Mouse (Mus musculus) layer of hippocampus, adult 8-10 months (tissue): ENCODE results near the gene Pum1. TPM values are rescaled to one million over a fixed set of nuclear protein-coding genes. Genes with fewer than 3 reads are reported as not detected.
"Not testable (repeated sequence)": the region's sequence is repeated elsewhere in the genome, so short reads cannot be mapped to it uniquely, and the experiment has no call there.

ENCODE experiments used
- DNase-seq, 2 experiments: peaks; one replicate each; pipeline ENCODE4 v3.0.0; 2022; ENCODE audit warnings: low spot score in 2 of 2
- total RNA-seq, 4 experiments: library from RNA; stranded (reverse); gene quantifications; 2 replicates each; pipeline ENCODE4 v1.2.4; 2022

The Pum1 gene
- total RNA-seq = 100 to 1,000 TPM; 106 to 122 (median 113) TPM

DNA sequence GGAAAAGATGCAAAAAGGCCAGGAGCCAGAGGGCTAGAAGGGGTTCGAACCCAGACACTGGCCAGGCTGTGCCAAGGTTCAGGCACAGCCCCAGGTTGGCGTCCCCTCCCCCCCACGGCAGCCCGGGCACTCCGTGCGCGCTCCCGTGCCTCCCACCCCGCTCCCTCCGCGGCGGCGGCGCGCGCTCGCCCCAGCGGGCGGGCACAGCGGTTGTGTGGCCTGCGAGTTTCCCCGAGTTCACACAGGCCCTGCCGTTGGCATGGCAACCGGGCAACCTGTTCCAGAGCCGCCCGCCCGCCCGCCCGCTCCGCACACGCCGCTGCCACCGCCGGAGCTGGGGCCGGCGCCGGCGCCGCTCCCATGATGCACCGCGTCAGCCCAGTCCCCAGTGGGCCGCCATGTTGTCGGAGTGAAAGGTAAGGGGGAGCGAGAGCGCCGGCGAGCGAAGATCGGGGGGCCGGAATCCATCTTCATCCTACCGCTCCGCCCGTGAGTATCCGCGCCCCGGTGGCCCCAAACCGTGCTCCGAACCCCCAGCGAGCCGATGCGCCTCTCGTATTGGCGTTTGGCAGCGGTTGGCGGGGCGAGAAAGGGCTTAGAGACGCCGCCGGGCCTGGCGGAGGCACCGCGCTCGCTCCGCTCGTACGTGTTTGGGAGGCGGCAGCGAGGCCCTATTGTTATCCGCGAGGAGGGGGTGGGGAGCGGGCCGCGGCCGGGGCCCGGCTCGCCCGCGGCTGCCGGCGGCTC lies at the start of gene Pum1:
Pum1 (plus strand) TSS at position 343 of the 747 bp plus-strand sequence.
- DNase-seq = peak; percentile 79 to 87

DNA sequence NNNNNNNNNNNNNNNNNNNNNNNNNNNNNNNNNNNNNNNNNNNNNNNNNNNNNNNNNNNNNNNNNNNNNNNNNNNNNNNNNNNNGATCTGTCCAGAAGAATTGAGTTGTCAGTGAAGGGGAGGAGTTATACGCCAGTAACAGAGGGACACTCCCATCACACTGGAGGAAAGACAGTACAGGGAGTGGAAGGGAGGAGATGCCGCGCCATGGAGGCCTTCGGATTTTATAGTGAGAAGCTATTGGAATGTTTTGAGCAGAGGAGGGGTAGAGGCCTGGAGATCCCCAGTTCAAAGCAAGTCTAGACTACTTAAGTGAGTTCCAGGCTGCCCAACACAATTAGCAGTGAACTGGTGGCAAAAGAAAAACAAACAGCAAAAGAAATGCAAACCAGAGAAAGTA lies 33.7 kb upstream of the Pum1 start:
- peak in 1 of 2 experiments; percentile 7 for DNase-seq

DNA sequence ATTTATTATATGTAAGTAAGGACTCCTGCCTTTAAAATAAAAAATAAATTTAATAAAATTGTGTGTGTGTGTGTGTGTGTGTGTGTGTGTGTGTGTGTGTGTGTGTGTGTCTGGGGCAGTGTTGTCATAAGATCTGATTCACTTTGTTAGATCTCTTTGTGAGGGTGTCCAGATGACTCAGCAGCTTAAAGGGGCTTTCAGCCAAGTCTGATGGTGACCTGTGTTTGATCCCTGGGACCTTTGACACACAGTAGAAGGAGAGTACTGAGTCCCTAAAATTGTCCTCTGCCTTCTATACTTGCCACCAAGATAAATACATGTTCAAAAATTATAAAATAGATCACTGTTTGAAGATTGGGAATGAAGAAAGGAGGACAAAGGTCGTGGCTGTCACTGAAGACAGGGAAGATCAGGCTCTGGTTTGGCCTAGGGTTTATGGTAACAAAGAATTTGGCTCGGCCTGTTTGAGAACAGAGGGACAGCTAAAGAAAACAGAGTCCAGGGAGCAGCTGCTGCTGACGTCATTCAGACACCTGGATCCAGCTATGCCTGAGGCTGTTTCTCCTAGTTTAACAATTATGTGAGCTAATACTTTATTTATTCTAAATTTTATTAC lies 32.8 kb upstream of the Pum1 start:
- DNase-seq = no peak

- not testable (repeated sequence) for DNase-seq
Measured at GRCm38 (mm10) chr4:130635076-130635475, 28.0 kb upstream of the Pum1 start.

GRCm38 (mm10) chr4:130636761-130637160 lies 26.4 kb upstream of the Pum1 start:
- DNase-seq = no peak

- DNase-seq = no peak
Measured at GRCm38 (mm10) chr4:130637488-130638422, 25.4 kb upstream of the Pum1 start.

DNA sequence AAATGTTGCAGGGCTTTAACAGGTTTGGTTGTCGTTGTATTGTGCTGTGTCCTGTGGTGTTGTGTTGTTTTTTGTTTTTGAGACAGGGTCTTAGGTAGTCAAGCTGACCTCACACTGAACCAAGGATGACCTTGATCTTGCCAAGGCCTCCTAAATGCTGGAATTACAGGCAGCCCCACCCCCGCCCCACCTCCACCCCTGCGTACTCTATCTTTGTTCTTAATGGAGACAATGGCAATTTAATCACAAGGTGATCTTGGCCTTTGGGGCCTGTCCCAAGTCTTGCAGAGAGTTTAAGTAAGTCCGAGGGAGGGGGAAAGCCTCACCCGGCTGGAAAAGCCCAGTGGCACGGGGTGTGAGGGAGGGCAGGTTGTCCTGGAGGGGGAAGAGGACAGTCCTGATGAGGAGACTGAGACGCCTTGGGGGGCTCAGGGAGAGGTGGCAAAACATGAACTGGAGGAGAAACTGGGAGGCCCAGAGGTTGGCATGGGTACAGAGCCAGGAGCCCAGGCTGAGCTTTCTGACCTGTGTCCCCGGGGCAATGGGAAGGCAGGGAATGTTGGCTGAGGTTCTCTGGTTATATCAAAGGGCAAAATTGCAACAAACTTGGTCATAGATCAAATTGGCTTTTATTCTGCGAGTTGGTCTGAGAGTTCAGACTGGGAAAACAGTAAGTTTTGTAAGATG lies 22.9 kb upstream of the Pum1 start:
- DNase-seq = no peak

DNA sequence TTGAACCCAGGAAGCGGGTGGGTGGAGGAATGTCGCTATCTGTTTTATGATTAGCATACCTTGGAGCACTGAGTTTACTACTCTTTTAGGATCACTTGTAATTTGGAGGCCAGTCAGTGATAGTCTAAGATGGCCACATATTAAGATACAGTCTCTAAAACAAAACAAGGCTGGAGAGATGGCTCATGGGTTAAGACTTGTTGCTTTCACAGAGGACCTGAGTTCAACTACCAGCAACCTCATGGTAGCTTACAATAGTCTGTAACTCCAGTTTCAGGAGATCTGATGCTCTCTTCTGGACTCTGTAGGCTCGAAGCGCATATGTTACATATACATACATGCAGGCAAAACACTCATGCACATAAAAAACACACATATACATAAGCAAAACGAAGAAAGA lies 20.7 kb upstream of the Pum1 start:
- DNase-seq = no peak

- no peak for DNase-seq
Measured at GRCm38 (mm10) chr4:130645426-130645825, 17.7 kb upstream of the Pum1 start.

DNA sequence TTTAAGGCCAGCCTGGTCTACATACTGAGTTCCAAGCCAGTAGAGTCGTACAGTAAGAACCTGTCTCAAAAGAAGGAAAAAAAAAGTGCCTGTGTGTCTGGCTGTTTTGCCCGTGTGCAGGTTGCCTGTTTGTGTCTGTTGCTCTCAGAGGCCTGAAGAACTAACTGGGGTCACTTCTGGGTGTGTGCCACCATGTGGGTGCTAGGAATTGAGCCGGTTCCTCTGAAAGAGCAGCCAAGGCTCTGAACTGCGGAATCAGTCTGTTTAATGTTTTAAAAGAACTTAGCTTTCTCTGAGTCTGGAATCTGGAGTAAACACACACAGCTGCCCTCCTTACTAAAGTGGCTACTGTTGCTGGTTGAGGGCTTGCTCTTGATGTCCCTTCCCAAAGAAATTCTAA lies 11.8 kb upstream of the Pum1 start:
- no peak for DNase-seq

DNA sequence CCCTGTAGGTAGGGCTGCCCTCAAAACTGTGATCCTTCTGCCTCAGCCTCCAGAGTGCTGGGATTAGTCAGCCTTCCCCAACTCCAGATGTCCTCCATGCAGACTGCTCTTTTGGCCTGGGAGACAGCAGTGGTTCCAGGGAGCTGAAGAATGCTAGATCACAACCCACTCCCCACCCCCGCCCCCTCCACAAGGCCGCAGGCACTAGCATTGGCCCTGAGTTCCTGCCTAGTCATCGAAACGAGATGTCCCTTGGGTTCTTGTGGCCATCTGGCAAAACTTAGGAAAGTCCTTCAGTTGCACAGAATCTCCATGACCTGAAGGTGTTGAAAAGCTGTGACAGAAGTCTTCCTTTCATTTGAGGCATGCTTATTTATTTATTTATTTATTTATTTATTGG lies 10.6 kb upstream of the Pum1 start:
- DNase-seq = no peak

GRCm38 (mm10) chr4:130657820-130658565 lies 5.1 kb upstream of the Pum1 start:
- no peak for DNase-seq

DNA sequence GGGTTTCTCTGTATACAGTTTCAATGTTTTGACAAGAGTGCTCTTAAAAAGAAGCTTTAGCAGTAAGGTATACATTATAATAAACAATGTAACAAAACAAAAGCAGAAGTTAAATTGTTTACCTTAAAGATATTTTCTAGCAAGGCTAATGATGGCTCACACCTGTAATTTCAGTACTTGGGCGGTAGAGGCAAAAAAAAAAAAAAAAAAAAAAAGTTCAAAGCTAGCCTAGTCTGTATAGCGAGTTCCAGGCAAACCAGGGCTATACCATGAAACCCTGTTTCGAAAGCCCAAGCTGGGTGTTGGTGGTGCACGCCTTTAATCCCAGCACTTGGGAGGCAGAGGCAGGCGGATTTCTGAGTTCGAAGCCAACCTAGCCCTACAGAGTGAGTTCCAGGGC lies 3.7 kb upstream of the Pum1 start:
- no peak for DNase-seq

DNA sequence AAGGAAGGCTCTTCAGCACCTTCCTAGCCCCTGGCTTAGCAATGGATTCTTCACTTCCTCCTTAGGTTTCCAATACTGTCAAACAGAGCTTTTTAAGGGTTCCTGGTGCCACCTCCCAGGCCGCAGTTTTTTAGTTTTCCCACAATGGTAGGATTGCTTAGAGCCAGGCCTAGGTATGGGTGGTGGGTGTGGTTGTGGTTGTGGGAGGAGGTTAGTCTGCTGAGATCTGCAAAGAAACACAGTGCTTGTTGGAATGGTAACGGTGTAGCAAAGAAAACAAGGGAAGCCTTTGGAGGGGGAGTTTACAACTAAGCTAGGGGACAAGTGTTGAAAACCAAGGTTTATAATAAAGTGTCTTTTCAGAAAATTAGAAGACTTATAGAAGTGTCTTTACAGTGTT lies 3.0 kb upstream of the Pum1 start:
- DNase-seq = no peak

- DNase-seq = no peak
Measured at GRCm38 (mm10) chr4:130661151-130661550, 2.0 kb upstream of the Pum1 start.

DNA sequence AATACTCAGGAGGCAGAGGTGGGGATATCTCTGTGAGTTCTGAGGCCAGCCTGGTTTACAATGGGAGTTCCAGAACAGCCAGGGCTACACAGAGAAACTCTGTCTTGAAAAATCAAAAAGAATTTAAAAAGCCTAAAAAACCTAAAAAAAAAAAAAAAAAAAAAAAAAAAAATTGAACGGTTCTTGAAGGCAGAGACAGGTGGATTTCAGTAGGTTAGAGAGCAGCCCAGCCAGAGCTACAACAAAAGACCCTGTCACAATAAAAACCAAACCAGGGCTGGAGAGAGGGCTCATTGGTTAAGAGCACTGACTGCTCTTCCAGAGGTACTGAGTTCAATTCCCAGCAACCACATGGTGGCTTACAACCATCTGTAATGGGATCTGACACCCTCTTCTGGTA lies 816 bp upstream of the Pum1 start:
- DNase-seq = not testable (repeated sequence)

DNA sequence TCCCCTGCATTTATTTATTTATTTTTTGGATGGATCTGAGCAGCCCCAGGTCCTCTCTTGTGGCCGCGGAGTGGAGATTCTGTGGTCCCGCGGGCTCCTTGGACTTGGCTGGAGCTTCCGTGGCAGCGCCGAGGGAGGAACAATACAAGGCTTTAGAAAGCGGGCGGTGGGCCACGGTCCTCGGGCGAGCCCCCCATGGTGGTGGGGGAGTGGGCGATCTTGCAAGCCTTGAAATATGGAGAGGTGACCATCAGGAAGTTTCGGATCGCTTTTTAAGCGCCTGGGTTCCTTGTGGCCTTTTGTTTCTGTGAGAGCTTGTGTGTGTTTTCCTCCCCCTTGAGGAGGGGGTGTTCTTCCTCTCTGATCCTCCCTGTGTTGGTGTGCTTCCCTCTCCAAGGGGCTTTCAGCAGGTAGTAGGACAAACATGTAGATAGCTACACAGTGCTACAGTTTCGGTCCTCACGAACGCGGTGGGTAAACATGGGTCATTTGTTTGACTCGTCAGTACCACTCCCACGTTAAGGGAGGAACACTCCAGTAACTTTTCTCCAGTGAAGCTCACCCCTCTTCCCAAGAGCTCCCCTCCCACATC lies 785 bp downstream of the Pum1 start:
- peak; percentile 18 to 19 for DNase-seq

GRCm38 (mm10) chr4:130664414-130665029 lies 1.4 kb downstream of the Pum1 start:
- DNase-seq = no peak

DNA sequence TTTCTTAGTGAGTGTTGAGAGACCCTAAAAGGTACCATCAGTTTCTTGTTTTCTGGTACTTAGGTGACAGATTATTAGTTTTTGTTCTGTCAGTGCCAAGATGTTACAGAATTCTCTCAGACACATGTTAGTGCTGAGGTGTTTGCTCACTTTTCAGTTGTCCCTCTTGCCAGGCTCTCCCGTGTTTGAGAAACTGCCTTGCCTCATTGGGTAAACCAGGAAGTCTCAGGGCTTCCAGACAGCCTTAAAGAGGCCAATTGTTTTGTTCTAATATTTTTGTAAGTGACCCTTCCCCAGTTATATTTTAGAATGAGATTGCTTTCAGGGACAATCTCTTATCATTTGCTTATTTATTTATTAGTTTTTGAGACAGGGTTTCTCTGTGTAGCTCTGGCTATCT lies 2.1 kb downstream of the Pum1 start:
- no peak for DNase-seq

- no peak for DNase-seq
Measured at GRCm38 (mm10) chr4:130667686-130668085, 4.6 kb downstream of the Pum1 start.
